Mouse (Mus musculus): ENCODE measurements at regions not wholly inside any gene's neighbourhood (a gene's known extent, or its start where the extent isn't known, plus 50 kb on each side); places are given as distances from the start of the nearest gene placed in this dataset.

- Histone ChIP-seq H3K9me3 (no peaks in the 10 kb centered on the region), H3K27ac (no peak overlapping the region), H3K4me3 (replicated peaks) (no peak overlapping the region), H3K27me3 (replicated peaks) (no peaks in the 10 kb centered on the region), H3K4me1 (replicated peaks) (no peaks in the 10 kb centered on the region), H3K4me2 (replicated peaks) (no peak overlapping the region), H3K36me3 (no peaks in the 10 kb centered on the region), H3K9ac (no peak overlapping the region)
- WGBS = 74% methylated on average over 4 of the region's 4 CpGs
- no peak for ATAC-seq
Observed at GRCm38 (mm10) chr4:68179551-68179950, 774.6 kb downstream of the Brinp1 start.

DNA sequence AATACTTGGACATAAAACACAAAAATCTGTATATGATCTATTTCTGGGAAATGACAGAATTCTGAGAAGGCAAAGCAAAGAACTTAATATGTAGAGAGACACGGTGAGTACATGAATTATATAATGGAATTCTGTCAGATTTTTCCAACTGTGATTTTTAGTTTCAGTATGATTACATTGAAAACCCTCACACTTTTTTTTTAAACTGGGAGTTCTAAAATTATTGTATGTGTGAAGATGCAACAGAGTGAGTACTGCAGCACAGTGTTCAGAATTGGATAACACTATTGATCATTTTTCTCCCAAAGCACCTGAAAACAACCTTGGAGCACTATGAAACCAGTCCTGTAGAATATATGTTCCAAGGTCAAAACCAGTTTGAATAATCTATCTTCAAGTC, 797.7 kb downstream of the Brinp1 start:
- no peak overlapping the region for H3K27ac ChIP-seq
- no peak overlapping the region for H3K9ac ChIP-seq
- H3K4me2 ChIP-seq (replicated peaks) = no peak overlapping the region
- H3K4me3 ChIP-seq (replicated peaks) = no peak overlapping the region
- WGBS = 88% methylated on average over 1 of the region's 1 CpGs
- no peak for ATAC-seq
- H3K27me3 ChIP-seq (replicated peaks) = no peaks in the 10 kb centered on the region
- H3K9me3 ChIP-seq = no peaks in the 10 kb centered on the region
- H3K4me1 ChIP-seq (replicated peaks) = no peaks in the 10 kb centered on the region
- H3K36me3 ChIP-seq = no peaks in the 10 kb centered on the region

DNA sequence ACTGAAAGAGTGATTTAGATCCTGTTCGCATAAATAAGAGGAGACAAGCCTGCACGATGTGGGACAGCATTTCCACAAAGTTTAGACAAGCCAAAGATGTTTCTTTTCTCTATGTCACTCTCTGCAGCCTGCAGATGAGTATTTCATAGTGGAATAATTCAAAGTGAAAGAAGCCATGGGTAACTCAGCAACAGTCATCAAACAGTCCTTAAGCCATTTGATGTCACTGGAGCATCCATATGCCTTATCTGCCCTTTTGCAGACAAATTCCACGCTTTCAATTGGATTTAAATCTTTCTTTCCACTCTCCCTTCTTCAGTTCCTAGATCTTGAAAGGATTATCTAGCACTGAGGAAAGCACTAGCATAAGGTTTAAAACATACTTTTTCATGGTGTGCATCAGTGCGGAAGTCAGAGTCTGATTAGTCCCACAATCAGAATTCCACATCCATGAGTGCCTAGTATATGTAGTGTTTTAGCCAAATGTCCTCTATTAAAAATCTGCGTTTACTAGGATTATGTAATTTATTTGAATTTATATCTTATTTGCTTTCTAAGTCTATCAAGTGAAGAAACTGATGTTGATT, 805.6 kb downstream of the Brinp1 start:
- 78% methylated on average over 5 of the region's 5 CpGs for WGBS
- H3K27ac ChIP-seq = no peak overlapping the region
- ATAC-seq = no peak
- H3K9me3 ChIP-seq = no peaks in the 10 kb centered on the region
- H3K4me3 ChIP-seq (replicated peaks) = no peak overlapping the region
- no peaks in the 10 kb centered on the region for H3K4me1 ChIP-seq (replicated peaks)
- H3K27me3 ChIP-seq (replicated peaks) = no peaks in the 10 kb centered on the region
- H3K4me2 ChIP-seq (replicated peaks) = no peak overlapping the region
- no peak overlapping the region for H3K9ac ChIP-seq
- H3K36me3 ChIP-seq = no peaks in the 10 kb centered on the region

DNA sequence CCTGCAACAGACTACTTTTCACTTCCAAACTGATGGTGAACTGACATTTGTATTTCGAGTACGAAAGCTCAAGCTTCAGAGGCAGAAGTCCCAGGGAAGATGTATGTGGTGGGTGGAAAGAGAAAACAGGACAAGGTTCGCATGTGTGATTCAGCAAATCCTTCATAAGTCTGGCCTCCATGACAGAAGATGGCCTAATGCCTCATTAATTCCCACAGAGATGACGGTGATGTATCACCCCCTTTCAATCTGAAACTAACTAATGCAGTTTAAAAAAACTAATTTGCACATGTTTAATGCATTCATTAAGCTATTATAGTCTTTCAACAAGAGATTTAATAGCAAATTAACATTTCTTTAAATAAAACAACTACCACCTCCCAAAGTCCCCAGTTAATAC, 826.1 kb downstream of the Brinp1 start:
- Histone ChIP-seq H3K4me1 (replicated peaks) (no peaks in the 10 kb centered on the region), H3K9me3 (no peaks in the 10 kb centered on the region), H3K4me3 (replicated peaks) (no peak overlapping the region), H3K27ac (no peak overlapping the region), H3K9ac (no peak overlapping the region), H3K4me2 (replicated peaks) (no peak overlapping the region), H3K27me3 (replicated peaks) (no peaks in the 10 kb centered on the region), H3K36me3 (no peaks in the 10 kb centered on the region)
- WGBS = 68% methylated on average over 4 of the region's 4 CpGs
- ATAC-seq = no peak

- no peak for ATAC-seq
- H3K36me3 ChIP-seq = no peaks in the 10 kb centered on the region
- H3K9ac ChIP-seq = no peak overlapping the region
- H3K4me3 ChIP-seq (replicated peaks) = no peak overlapping the region
- H3K4me1 ChIP-seq (replicated peaks) = no peaks in the 10 kb centered on the region
- H3K27me3 ChIP-seq (replicated peaks) = no peaks in the 10 kb centered on the region
- H3K27ac ChIP-seq = no peak overlapping the region
- no peak overlapping the region for H3K4me2 ChIP-seq (replicated peaks)
- H3K9me3 ChIP-seq = no peaks in the 10 kb centered on the region
Observed at GRCm38 (mm10) chr4:68114502-68114901, 839.7 kb downstream of the Brinp1 start.

GRCm38 (mm10) chr4:68085255-68085654, 868.9 kb downstream of the Brinp1 start:
- H3K27me3 ChIP-seq (replicated peaks) = no peaks in the 10 kb centered on the region
- no peak overlapping the region for H3K4me2 ChIP-seq (replicated peaks)
- ATAC-seq = no peak
- no peak overlapping the region for H3K9ac ChIP-seq
- H3K9me3 ChIP-seq = no peaks in the 10 kb centered on the region
- no peaks in the 10 kb centered on the region for H3K4me1 ChIP-seq (replicated peaks)
- no peak overlapping the region for H3K27ac ChIP-seq
- H3K4me3 ChIP-seq (replicated peaks) = no peak overlapping the region
- H3K36me3 ChIP-seq = no peaks in the 10 kb centered on the region
- WGBS = 93% methylated on average over 3 of the region's 3 CpGs

GRCm38 (mm10) chr4:68056813-68057578, 897.2 kb downstream of the Brinp1 start:
- H3K27ac ChIP-seq = no peak overlapping the region
- H3K36me3 ChIP-seq = no peaks in the 10 kb centered on the region
- no peaks in the 10 kb centered on the region for H3K9me3 ChIP-seq
- H3K4me2 ChIP-seq (replicated peaks) = no peak overlapping the region
- WGBS = 67% methylated on average over 4 of the region's 4 CpGs
- no peak overlapping the region for H3K9ac ChIP-seq
- no peak overlapping the region for H3K4me3 ChIP-seq (replicated peaks)
- H3K4me1 ChIP-seq (replicated peaks) = no peaks in the 10 kb centered on the region
- H3K27me3 ChIP-seq (replicated peaks) = no peaks in the 10 kb centered on the region
- no peak for ATAC-seq

- Histone ChIP-seq H3K4me3 (replicated peaks) (no peak overlapping the region), H3K27me3 (replicated peaks) (no peaks in the 10 kb centered on the region), H3K27ac (no peak overlapping the region), H3K4me2 (replicated peaks) (no peak overlapping the region), H3K9me3 (no peaks in the 10 kb centered on the region), H3K4me1 (replicated peaks) (no peaks in the 10 kb centered on the region), H3K9ac (no peak overlapping the region), H3K36me3 (no peaks in the 10 kb centered on the region)
- WGBS = 18% methylated on average over 2 of the region's 2 CpGs
- peak; percentile 78 for ATAC-seq
Observed at GRCm38 (mm10) chr4:68022891-68023303, 931.3 kb downstream of the Brinp1 start.

- H3K36me3 ChIP-seq = no peaks in the 10 kb centered on the region
- no peak overlapping the region for H3K4me3 ChIP-seq (replicated peaks)
- H3K27ac ChIP-seq = no peak overlapping the region
- no peaks in the 10 kb centered on the region for H3K9me3 ChIP-seq
- H3K4me2 ChIP-seq (replicated peaks) = no peak overlapping the region
- 54% methylated on average over 2 of the region's 2 CpGs for WGBS
- no peak overlapping the region for H3K9ac ChIP-seq
- no peak for ATAC-seq
- no peaks in the 10 kb centered on the region for H3K4me1 ChIP-seq (replicated peaks)
- no peaks in the 10 kb centered on the region for H3K27me3 ChIP-seq (replicated peaks)
Observed at GRCm38 (mm10) chr4:68011371-68011770, 942.8 kb downstream of the Brinp1 start.

- H3K9ac ChIP-seq = no peak overlapping the region
- WGBS = 43% methylated on average over 7 of the region's 7 CpGs
- H3K4me3 ChIP-seq (replicated peaks) = no peak overlapping the region
- H3K27ac ChIP-seq = no peak overlapping the region
- H3K9me3 ChIP-seq = no peaks in the 10 kb centered on the region
- H3K4me2 ChIP-seq (replicated peaks) = no peak overlapping the region
- no peaks in the 10 kb centered on the region for H3K36me3 ChIP-seq
- H3K4me1 ChIP-seq (replicated peaks) = no peaks in the 10 kb centered on the region
- ATAC-seq = no peak
- no peaks in the 10 kb centered on the region for H3K27me3 ChIP-seq (replicated peaks)
Observed at GRCm38 (mm10) chr4:67994796-67995283, 959.4 kb downstream of the Brinp1 start.

DNA sequence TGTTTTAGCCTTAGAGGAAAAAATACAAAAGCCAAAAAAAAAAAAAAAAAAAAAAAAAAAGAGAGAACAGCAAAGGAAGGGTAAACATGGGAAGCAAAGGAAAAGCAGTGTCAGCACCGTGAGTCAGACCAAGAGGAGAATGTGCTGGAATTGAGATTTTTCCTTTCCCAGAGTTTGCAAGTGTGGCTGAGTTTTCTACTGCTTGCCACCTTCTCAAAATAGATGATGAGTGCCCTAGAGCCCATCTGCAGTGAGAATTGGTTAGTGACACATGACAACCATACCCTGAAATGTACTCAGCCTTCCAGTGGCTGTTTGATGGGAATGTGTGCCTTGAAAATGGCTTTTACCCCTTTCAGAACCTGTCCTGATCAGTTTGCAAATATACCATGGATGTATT, 990.7 kb downstream of the Brinp1 start:
- H3K4me2 ChIP-seq (replicated peaks) = no peak overlapping the region
- no peaks in the 10 kb centered on the region for H3K27me3 ChIP-seq (replicated peaks)
- no peak overlapping the region for H3K4me3 ChIP-seq (replicated peaks)
- ATAC-seq = no peak
- no peak overlapping the region for H3K27ac ChIP-seq
- H3K9ac ChIP-seq = no peak overlapping the region
- H3K9me3 ChIP-seq = no peaks in the 10 kb centered on the region
- no peaks in the 10 kb centered on the region for H3K36me3 ChIP-seq
- 62% methylated on average over 1 of the region's 1 CpGs for WGBS
- H3K4me1 ChIP-seq (replicated peaks) = no peaks in the 10 kb centered on the region

DNA sequence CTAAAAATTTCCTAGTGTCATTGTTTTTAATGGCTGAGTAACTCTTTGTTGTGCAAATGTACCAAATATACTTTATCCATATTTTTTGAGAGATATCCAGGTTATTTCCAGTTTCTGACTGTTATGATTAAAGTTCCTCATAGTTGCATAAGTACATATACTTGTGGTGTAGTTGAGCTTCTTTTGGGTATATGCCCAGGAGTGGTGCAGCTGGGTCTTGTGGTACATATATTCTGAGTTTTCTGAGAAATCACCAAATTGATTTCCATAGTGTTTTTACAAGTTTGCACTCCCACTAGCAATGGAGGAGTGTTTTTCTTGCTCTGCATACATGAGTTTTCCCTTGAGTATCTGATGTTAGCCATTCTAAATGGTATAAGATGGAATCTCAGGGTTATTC, 1006.2 kb downstream of the Brinp1 start:
- H3K9me3 ChIP-seq = no peaks in the 10 kb centered on the region
- no peak overlapping the region for H3K9ac ChIP-seq
- H3K4me1 ChIP-seq (replicated peaks) = no peaks in the 10 kb centered on the region
- no peaks in the 10 kb centered on the region for H3K36me3 ChIP-seq
- H3K27ac ChIP-seq = no peak overlapping the region
- ATAC-seq = no peak
- H3K4me3 ChIP-seq (replicated peaks) = no peak overlapping the region
- no peak overlapping the region for H3K4me2 ChIP-seq (replicated peaks)
- H3K27me3 ChIP-seq (replicated peaks) = no peaks in the 10 kb centered on the region

DNA sequence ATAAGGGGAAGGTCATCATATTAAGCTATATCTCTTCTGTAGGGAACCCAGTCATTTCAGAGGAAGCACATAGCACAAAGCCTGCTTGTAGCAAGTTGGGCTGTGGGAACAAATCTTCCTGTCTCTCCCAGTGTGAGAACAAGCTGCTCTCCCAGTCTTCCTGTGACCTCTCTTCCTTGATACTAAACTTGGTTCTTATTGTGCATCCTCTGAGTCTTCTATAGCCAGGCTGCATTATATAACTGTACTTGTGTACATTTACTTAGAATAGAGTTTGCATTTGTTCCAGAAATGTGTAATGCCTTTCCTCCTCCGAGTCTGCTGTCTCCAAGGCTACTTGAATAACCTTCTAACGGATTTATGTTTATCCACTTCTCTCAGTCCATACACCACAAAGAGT, 1021.7 kb downstream of the Brinp1 start:
- ATAC-seq = no peak
- no peaks in the 10 kb centered on the region for H3K4me1 ChIP-seq (replicated peaks)
- H3K4me2 ChIP-seq (replicated peaks) = no peak overlapping the region
- no peaks in the 10 kb centered on the region for H3K36me3 ChIP-seq
- 54% methylated on average over 2 of the region's 2 CpGs for WGBS
- H3K27ac ChIP-seq = no peak overlapping the region
- H3K4me3 ChIP-seq (replicated peaks) = no peak overlapping the region
- H3K27me3 ChIP-seq (replicated peaks) = no peaks in the 10 kb centered on the region
- H3K9ac ChIP-seq = no peak overlapping the region
- H3K9me3 ChIP-seq = no peaks in the 10 kb centered on the region
